Comparison of ENCODE assay signal across 20 mouse cellular contexts in the genomic region with DNA sequence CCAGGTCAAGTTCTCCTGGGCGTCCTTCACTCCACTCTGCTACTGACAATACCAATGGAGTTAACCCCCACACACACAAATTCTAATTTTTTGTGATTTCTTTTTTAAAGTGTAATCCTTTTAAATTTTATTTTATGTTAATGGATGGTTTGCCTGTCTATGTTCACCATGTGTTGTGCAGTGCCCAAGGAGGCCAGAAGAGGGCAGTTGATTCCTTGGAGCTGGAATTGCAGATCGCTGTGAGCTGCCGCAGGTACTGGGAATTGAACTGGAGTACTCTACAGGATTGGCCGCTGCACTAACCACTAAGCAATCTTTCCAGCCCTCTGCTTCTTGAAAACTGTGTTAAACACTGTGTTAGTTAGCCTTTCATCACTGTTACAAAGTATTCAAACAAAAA. TPM values are rescaled to one million over a fixed set of nuclear protein-coding genes. Genes with fewer than 3 reads are reported as not detected.
"Had no signal": no experiment of that assay in that cellular context is flagged by ENCODE, and none has a peak within 500 bp of the region (broad histone marks: within the 10 kb centered on the region; RNA-seq: fewer than 3 reads in every experiment).

No protein-coding gene starts in this region.

- H3K27me3 ChIP-seq: kidney, embryonic 15.5 days; limb, embryonic 13.5 days; midbrain, embryonic 13.5 days; neural tube, embryonic 13.5 days had no signal

- DNase-seq: kidney, adult 2 months; kidney, postnatal 25 days; left cerebral cortex, postnatal 4 days; lung, adult 18-20 months; lung, postnatal 36 days; right cerebral cortex, postnatal 14 days had no signal

- ATAC-seq: intestine, embryonic 16.5 days; lung, postnatal 0 days; midbrain, embryonic 13.5 days had no signal

- H3K27ac ChIP-seq: kidney, embryonic 15.5 days; limb, embryonic 13.5 days; midbrain, embryonic 13.5 days; neural tube, embryonic 13.5 days had no signal

- H3K4me3 ChIP-seq: kidney, embryonic 15.5 days; limb, embryonic 13.5 days; midbrain, embryonic 13.5 days; neural tube, embryonic 13.5 days had no signal

RNA-seq across cellular contexts. Expression of a gene that starts 13.5 kb away (rescaled TPM):
- total RNA-seq: layer of hippocampus, adult 18-20 months; layer of hippocampus, postnatal 10 days; left cerebral cortex, adult 18-20 months; left cerebral cortex, postnatal 10 days; left cerebral cortex, postnatal 4 days; liver, adult 2 months; megakaryocyte progenitor cell, adult 5-6 weeks had no signal
- polyA plus RNA-seq: intestine, embryonic 16.5 days; liver, adult 2 months; lung, postnatal 0 days; midbrain, embryonic 13.5 days; neural tube, embryonic 13.5 days; spleen, adult 2 months; stomach, embryonic 16.5 days had no signal

RNA-seq across cellular contexts. Expression of a gene that starts 26.1 kb away (rescaled TPM):
- total RNA-seq: layer of hippocampus, postnatal 10 days; left cerebral cortex, postnatal 4 days; liver, adult 2 months had no signal
- polyA plus RNA-seq: liver, adult 2 months had no signal
